Mouse (Mus musculus): Measurements from ENCODE around the gene Rasgef1a. TPM values are rescaled to one million over a fixed set of nuclear protein-coding genes. Genes with fewer than 3 reads are reported as not detected.

The Rasgef1a gene
- total and polyA plus RNA-seq, 3 experiments: 0.04 to 0.19 TPM; not detected in 1

DNA sequence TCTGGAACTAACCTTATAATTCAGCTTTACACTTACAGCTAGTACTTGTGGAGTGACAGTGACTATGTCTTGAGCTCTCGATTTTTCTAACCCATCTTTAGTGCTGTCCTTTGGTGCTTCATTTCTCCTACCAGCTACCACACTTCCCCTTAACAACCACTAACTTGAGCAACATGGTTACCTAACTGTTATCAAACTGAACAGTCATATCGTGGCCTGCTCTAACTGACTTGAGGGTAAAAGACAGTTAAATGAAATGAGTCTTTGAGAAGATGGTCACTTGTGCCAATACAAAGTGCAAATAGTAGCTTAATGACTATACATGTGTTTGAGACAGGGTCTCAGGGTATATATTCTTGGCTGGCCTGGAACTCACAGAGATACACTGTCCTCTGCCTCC, 125.9 kb downstream of the Rasgef1a start (continued):
- peak; percentile 72 for TF ChIP-seq GATA1 (IDR thresholded peaks at IDR 0.05; ENCODE audit: low read depth, low read length)
- TF ChIP-seq MAX (IDR thresholded peaks at IDR 0.05; ENCODE audit: low read length): peak; percentile 49; the same call in 1 of the 2 replicates
- peak; percentile 47; the same call in 1 of the 2 replicates for TF ChIP-seq TBP (IDR thresholded peaks at IDR 0.05; ENCODE audit: low read depth, low read length)

DNA sequence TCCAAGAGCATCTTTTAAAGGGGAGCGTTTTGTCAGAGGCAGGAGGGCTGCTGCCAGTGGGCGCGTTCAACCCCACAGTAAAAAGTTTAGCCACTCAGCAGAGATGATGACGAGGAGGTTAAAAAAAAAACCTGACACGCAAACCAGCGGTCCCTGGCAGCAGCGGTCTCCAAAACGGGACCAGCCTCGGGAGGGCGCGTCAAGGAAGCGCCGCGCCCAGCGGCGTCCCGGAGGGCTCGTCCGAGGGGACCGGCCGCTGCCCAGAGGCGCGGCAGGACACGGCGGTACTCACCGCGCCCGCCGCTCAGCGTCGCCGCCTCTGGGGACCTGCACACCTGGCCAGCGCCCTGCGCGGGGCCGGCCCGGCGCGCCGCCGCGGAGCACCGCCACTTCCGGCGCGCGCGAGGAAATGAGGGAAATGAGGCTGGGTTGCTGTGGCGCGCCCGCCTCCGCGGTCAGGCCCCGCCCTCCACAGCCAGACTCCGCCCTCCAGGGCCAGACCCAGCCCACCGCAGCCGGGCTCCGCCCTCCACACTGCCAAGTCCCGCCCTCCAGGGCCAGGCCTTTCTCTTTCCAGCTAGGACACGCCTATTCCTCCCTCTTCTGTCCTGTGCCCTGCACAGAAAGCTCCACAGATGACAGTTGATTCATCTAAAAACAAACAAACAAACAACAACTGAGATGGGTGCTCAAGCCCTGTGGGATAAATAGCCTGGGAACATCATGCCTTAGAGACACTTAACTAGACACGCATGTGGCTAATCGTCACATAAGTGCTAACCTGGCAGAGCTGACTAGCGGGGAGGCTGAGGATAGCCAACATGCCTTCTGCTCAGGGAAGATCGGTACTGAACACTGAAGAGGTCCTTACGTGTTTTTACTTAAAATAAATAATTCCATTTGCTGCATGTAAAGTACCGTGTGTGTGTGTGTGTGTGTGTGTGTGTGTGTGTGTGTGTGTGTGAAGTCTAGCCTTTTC, 127.8 kb downstream of the Rasgef1a start, which contains the start of gene Csgalnact2:
Gene Csgalnact2 (minus strand): TSS at position 410 of the 979 bp plus-strand sequence.
- H3K36me3 ChIP-seq (ENCODE audit: control insufficient read depth in 1 of 2, insufficient read depth in 2 of 2, low read length in 2 of 2): peaks cover 0 to 26% of the 10 kb centered on the region in 2 experiments; a peak in 2 of 4 replicates
- H3K27me3 ChIP-seq (ENCODE audit: control insufficient read depth in 1 of 2, insufficient read depth in 2 of 2, low read length in 2 of 2): no peaks in the 10 kb centered on the region; a peak in 1 of 4 replicates
- no peaks in the 10 kb centered on the region for H3K9me3 ChIP-seq (replicated peaks; ENCODE audit: insufficient read depth, low read length)
- H3K4me1 ChIP-seq (ENCODE audit: control insufficient read depth in 1 of 2, insufficient read depth in 2 of 2, low read length in 2 of 2): peaks cover 19 to 28% of the 10 kb centered on the region in 2 experiments
- DNase-seq (ENCODE audit: low read depth, low spot score): peak; percentile 91
- peak within 1 kb of the TSS; percentile 80 to 95 for H3K4me3 ChIP-seq (ENCODE audit: control insufficient read depth in 1 of 2, insufficient read depth in 1 of 2, low read depth in 2 of 2, low read length in 2 of 2)
- H3K9ac ChIP-seq (ENCODE audit: control insufficient read depth, low read depth, low read length, poor library complexity, severe bottlenecking): peak within 1 kb of the TSS; percentile 74
- peak within 1 kb of the TSS; percentile 45 for H3K27ac ChIP-seq (ENCODE audit: control insufficient read depth, low read depth, low read length)
- peaks cover 23% of the 10 kb centered on the region for H3K79me2 ChIP-seq (ENCODE audit: control insufficient read depth, insufficient read depth, low read length, poor library complexity)
- no peak for TF ChIP-seq SMC3 (IDR thresholded peaks at IDR 0.05; ENCODE audit: low read depth, low read length)
- no peak for TF ChIP-seq POLR2AphosphoS2 (IDR thresholded peaks at IDR 0.05; ENCODE audit: low read length)
- no peak for TF ChIP-seq MYC (IDR thresholded peaks at IDR 0.05; ENCODE audit: low read depth, low read length)
- TF ChIP-seq ZNF384 (IDR thresholded peaks at IDR 0.05; ENCODE audit: low read depth, low read length): peak; percentile 88
- no peak for TF ChIP-seq ZKSCAN1 (IDR thresholded peaks at IDR 0.05; ENCODE audit: low read depth, low read length)
- TF ChIP-seq UBTF (IDR thresholded peaks at IDR 0.05; ENCODE audit: borderline replicate concordance, insufficient read depth, low read depth, low read length): no peak
- no peak for TF ChIP-seq RCOR1 (IDR thresholded peaks at IDR 0.05; ENCODE audit: low read depth, low read length)
- no peak for TF ChIP-seq JUND (IDR thresholded peaks at IDR 0.05; ENCODE audit: low read depth, low read length)
- no peak for TF ChIP-seq MAZ (IDR thresholded peaks at IDR 0.05; ENCODE audit: low read depth, low read length)
- no peak for TF ChIP-seq BHLHE40 (IDR thresholded peaks at IDR 0.05; ENCODE audit: borderline replicate concordance, low read depth, low read length)
- TF ChIP-seq TAL1 (IDR thresholded peaks at IDR 0.05; ENCODE audit: low read length): no peak
- TF ChIP-seq POLR2A (IDR thresholded peaks at IDR 0.05; ENCODE audit: control insufficient read depth in 1 of 2, insufficient read depth in 1 of 2, low read depth in 1 of 2, low read length in 2 of 2, poor library complexity in 1 of 2): peak; percentile 73 to 97
- TF ChIP-seq SIN3A (IDR thresholded peaks at IDR 0.05; ENCODE audit: low read length): peak; percentile 64; the same call in 1 of the 2 replicates
- TF ChIP-seq HCFC1 (IDR thresholded peaks at IDR 0.05; ENCODE audit: low read depth, low read length): peak; percentile 55
- no peak for TF ChIP-seq CHD1 (IDR thresholded peaks at IDR 0.05; ENCODE audit: low read depth, low read length)
- peak; percentile 79 for TF ChIP-seq NELFE (IDR thresholded peaks at IDR 0.05; ENCODE audit: low read depth, low read length)
- TF ChIP-seq GABPA (IDR thresholded peaks at IDR 0.05; ENCODE audit: low read depth, low read length): no peak
- 0 out of 2 replicates have a peak, but pooled peaks have one; percentile 15 for TF ChIP-seq ETS1 (IDR thresholded peaks at IDR 0.05; ENCODE audit: low read depth, low read length)
- peak; percentile 54; the same call in 1 of the 2 replicates for TF ChIP-seq MXI1 (IDR thresholded peaks at IDR 0.05; ENCODE audit: low read depth, low read length)
- no peak for TF ChIP-seq MAFK (IDR thresholded peaks at IDR 0.05; ENCODE audit: borderline replicate concordance, low read depth, low read length)
- TF ChIP-seq EP300 (IDR thresholded peaks at IDR 0.05; ENCODE audit: low read depth in 1 of 2, low read length in 2 of 2): no peak
- no peak for TF ChIP-seq USF1 (IDR thresholded peaks at IDR 0.05; ENCODE audit: low read depth, low read length)
- TF ChIP-seq MAX (IDR thresholded peaks at IDR 0.05; ENCODE audit: low read length): 0 out of 2 replicates have a peak, but pooled peaks have one; percentile 38
- TF ChIP-seq MYB (IDR thresholded peaks at IDR 0.05; ENCODE audit: low read depth, low read length): no peak
- peak; percentile 37; the same call in 1 of the 2 replicates for TF ChIP-seq NRF1 (IDR thresholded peaks at IDR 0.05; ENCODE audit: insufficient read depth, low read depth, low read length, poor library complexity, severe bottlenecking)
- TF ChIP-seq GATA1 (IDR thresholded peaks at IDR 0.05; ENCODE audit: low read depth, low read length): no peak
- 0 out of 2 replicates have a peak, but pooled peaks have one; percentile 22 for TF ChIP-seq TBP (IDR thresholded peaks at IDR 0.05; ENCODE audit: low read depth, low read length)
- no peak for TF ChIP-seq USF2 (IDR thresholded peaks at IDR 0.05; ENCODE audit: borderline replicate concordance in 1 of 2, insufficient read depth in 1 of 2, low read depth in 1 of 2, low read length in 2 of 2)
- peak; percentile 55; the same call in 1 of the 2 replicates for TF ChIP-seq POLR2AphosphoS5 (IDR thresholded peaks at IDR 0.05; ENCODE audit: borderline replicate concordance, low read depth, low read length)
- no peak for TF ChIP-seq E2F4 (IDR thresholded peaks at IDR 0.05; ENCODE audit: borderline replicate concordance, low read depth, low read length)
- TF ChIP-seq ZC3H11A (IDR thresholded peaks at IDR 0.05; ENCODE audit: low read depth, low read length): no peak
- TF ChIP-seq RAD21 (IDR thresholded peaks at IDR 0.05; ENCODE audit: low read depth, low read length): no peak
